Mouse (Mus musculus): ENCODE results near the gene F10. TPM values are rescaled to one million over a fixed set of nuclear protein-coding genes. Genes with fewer than 3 reads are reported as not detected.
A peak's percentile ranks its signal among the peaks of the same experiment; 100 is the strongest.
"Not testable (repeated sequence)": the region's sequence is repeated elsewhere in the genome, so short reads cannot be mapped to it uniquely, and the experiment has no call there.

The F10 gene
- polyA plus RNA-seq, 1 experiment from 2014 or later: 0.42 TPM

GRCm38 (mm10) chr8:13073255-13073654 is 36.1 kb downstream of the F10 start:
- Histone ChIP-seq H3K9ac (replicated peaks) (no peak overlapping the region), H3K4me3 (replicated peaks) (no peak overlapping the region), H3K9me3 (no peaks in the 10 kb centered on the region), H3K36me3 (peaks cover 60% of the 10 kb centered on the region), H3K27me3 (no peaks in the 10 kb centered on the region), H3K27ac (no peak overlapping the region), H3K4me1 (replicated peaks) (no peaks in the 10 kb centered on the region), H3K4me2 (replicated peaks) (no peak overlapping the region)
- ATAC-seq: no peak
- WGBS: 93% methylated on average over 11 of the region's 11 CpGs

DNA sequence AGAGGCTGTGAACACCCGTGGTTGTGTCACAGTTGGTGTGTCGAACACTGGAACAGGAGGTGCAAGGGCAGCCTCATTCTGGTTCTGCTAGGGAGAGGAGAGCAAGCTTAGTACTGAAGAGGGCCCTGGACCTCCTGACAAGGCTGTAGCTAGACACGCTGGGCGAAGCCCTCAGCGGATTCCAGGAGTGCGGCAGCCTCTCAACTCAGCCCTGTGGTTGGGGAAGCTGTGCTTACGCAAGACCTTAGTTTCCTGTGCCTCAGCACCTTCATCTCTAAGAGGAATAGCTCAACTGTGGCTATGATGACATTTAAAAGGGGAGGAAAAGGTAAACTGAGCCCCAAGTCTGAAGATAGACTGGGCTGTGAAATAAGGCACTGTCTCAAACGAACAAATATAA is 37.9 kb downstream of the F10 start:
- peaks cover 78% of the 10 kb centered on the region for H3K36me3 ChIP-seq

GRCm38 (mm10) chr8:13075579-13075978 is 38.5 kb downstream of the F10 start:
- not testable (repeated sequence) for H3K4me1 ChIP-seq (replicated peaks); ATAC-seq; H3K4me3 ChIP-seq (replicated peaks); H3K27ac ChIP-seq; H3K4me2 ChIP-seq (replicated peaks); H3K9ac ChIP-seq (replicated peaks); H3K27me3 ChIP-seq; H3K9me3 ChIP-seq
- peaks cover 83% of the 10 kb centered on the region for H3K36me3 ChIP-seq
- WGBS: 100% methylated on average over 1 of the region's 1 CpGs

More for the DNA sequence above, 37.9 kb downstream of the F10 start:
- no peaks in the 10 kb centered on the region for H3K27me3 ChIP-seq
- H3K4me3 ChIP-seq (replicated peaks): no peak overlapping the region
- no peaks in the 10 kb centered on the region for H3K4me1 ChIP-seq (replicated peaks)
- ATAC-seq: no peak
- no peak overlapping the region for H3K4me2 ChIP-seq (replicated peaks)
- H3K9me3 ChIP-seq: no peaks in the 10 kb centered on the region
- H3K9ac ChIP-seq (replicated peaks): no peak overlapping the region
- 96% methylated on average over 8 of the region's 8 CpGs for WGBS
- H3K27ac ChIP-seq: no peak overlapping the region

- no peaks in the 10 kb centered on the region for H3K27me3 ChIP-seq
- no peak overlapping the region for H3K4me3 ChIP-seq (replicated peaks)
- no peak overlapping the region for H3K4me2 ChIP-seq (replicated peaks)
- no peak overlapping the region for H3K9ac ChIP-seq (replicated peaks)
- H3K27ac ChIP-seq: no peak overlapping the region
- ATAC-seq: no peak
- H3K9me3 ChIP-seq: no peaks in the 10 kb centered on the region
- 87% methylated on average over 7 of the region's 7 CpGs for WGBS
- no peaks in the 10 kb centered on the region for H3K4me1 ChIP-seq (replicated peaks)
- peaks cover 99% of the 10 kb centered on the region for H3K36me3 ChIP-seq
Observed at GRCm38 (mm10) chr8:13077542-13077941, 40.4 kb downstream of the F10 start.

- ATAC-seq: peak; percentile 80
- Histone ChIP-seq H3K27me3 (no peaks in the 10 kb centered on the region), H3K4me3 (replicated peaks) (peak overlapping the region; percentile 97), H3K27ac (peak overlapping the region; percentile 94), H3K9ac (replicated peaks) (peak overlapping the region; percentile 93), H3K4me1 (replicated peaks) (peaks cover 28% of the 10 kb centered on the region), H3K4me2 (replicated peaks) (peak overlapping the region; percentile 86), H3K36me3 (peaks cover 19% of the 10 kb centered on the region), H3K9me3 (no peaks in the 10 kb centered on the region)
- under 1% methylated on average over 45 of the region's 45 CpGs for WGBS
Observed at GRCm38 (mm10) chr8:13104691-13105086, 67.6 kb downstream of the F10 start.

DNA sequence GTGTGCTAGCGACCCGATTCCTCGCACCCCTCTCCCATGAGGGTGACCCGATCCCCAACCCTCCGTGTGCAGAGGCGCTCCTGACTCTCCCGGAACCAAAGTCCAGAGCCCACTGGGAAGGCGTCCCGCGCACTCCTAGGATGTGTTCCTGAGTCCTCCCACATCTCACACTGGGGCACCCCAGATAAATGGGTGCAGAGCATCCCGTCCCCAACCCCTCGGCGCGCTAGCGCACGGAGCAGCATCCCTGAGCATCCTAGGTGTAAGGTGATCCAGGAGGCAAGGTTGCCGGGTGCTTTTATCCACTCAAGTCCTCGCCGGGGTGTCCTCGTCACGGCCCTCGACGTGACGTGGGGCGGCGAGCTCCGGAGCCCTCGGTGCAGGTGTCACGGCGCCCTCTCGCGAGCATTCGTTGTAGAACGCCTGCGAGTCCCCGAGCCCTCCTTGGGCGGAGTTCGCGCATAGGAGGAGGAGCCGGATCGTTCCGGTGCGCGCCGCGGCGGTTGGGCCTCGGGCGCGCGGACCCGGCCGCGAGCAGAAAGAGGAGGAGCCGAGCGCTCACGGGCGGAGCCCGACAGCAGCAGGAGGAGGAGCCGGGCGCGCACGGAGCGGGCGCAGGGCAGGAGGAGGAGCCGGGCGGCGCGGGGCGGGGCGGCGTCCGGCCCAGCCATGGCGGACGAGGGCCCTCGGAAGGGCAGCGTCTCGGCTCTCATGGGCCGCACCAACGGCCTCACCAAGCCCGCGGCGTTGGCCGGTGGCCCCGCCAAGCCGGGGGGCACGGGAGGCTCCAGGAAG is 68.2 kb downstream of the F10 start, which contains the start of the genes Pcid2 and Cul4a:
Gene Pcid2, minus strand, starts transcription at position 373 of the 795 bp plus-strand sequence.
Gene Cul4a, plus strand, starts transcription at position 535 of the 795 bp plus-strand sequence.
- Histone ChIP-seq H3K27ac (peak within 1 kb of the TSS; percentile 94), H3K27me3 (no peaks in the 10 kb centered on the region), H3K9ac (replicated peaks) (peak within 1 kb of the TSS; percentile 96), H3K4me2 (replicated peaks) (peak within 1 kb of the TSS; percentile 86), H3K9me3 (no peaks in the 10 kb centered on the region), H3K4me3 (replicated peaks) (peak within 1 kb of the TSS; percentile 97), H3K4me1 (replicated peaks) (peaks cover 30% of the 10 kb centered on the region), H3K36me3 (peaks cover 14% of the 10 kb centered on the region)
- WGBS: under 1% methylated on average over 74 of the region's 87 CpGs
- ATAC-seq: peak; percentile 94

DNA sequence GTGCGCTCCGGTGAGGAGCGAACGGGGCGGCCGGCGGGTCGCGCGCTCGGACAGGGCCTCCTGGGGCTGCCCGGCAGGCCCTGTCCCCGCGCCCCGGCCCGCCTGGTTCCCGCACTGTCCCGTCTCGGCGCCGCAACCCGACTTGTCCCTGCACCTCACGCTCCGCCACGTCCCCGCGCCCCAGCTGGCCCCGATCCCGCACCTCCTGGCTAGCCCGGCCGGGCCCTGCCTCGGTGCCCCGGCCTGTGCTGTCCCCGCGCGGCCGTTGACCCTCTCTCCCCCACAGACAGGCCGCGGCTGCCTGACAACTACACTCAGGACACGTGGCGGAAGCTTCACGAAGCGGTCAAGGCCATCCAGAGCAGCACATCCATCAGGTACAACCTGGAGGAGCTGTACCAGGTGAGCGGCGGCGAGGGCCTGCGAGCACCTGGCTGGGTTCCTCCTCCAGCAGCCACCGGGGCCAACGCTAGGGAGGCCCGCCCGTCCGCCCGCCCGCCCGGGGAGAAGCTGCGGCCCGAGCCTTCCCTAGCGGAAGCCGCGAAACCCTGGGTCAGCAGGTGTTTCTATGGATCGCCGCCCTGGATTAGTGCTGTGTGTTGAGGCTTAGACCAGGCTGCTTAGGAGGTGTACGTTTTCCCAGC is 68.9 kb downstream of the F10 start:
- under 1% methylated on average over 60 of the region's 63 CpGs for WGBS
- Histone ChIP-seq H3K9me3 (no peaks in the 10 kb centered on the region), H3K27me3 (no peaks in the 10 kb centered on the region), H3K4me2 (replicated peaks) (peak overlapping the region; percentile 86), H3K9ac (replicated peaks) (peak overlapping the region; percentile 96), H3K27ac (peak overlapping the region; percentile 94), H3K36me3 (peaks cover 12% of the 10 kb centered on the region; the same call in 1 of the 2 replicates), H3K4me3 (replicated peaks) (peak overlapping the region; percentile 97), H3K4me1 (replicated peaks) (peaks cover 35% of the 10 kb centered on the region)
- ATAC-seq: peak; percentile 68

Other genes with a start within 250 kb of the F10 start
- 130 and 141 TPM in 2 replicates for gene Mcf2l, start 163.5 kb upstream of the F10 start, polyA plus RNA-seq (2015; fragmentation: Nextera tagmentation; extraction: Ambion mirVana)
- gene F7, start 11.3 kb upstream of the F10 start, polyA plus RNA-seq (2015; fragmentation: Nextera tagmentation; extraction: Ambion mirVana): 0.17 TPM in 1 of 2 replicates, not detected in the other
- 1.00 and 1.2 TPM in 2 replicates for gene Proz, start 23.6 kb downstream of the F10 start, polyA plus RNA-seq (2015; fragmentation: Nextera tagmentation; extraction: Ambion mirVana)
- 49.2 and 50.0 TPM in 2 replicates for gene Pcid2, start 68.2 kb downstream of the F10 start, polyA plus RNA-seq (2015; fragmentation: Nextera tagmentation; extraction: Ambion mirVana)
- 69.6 and 76.1 TPM in 2 replicates for gene Cul4a, start 68.3 kb downstream of the F10 start, polyA plus RNA-seq (2015; fragmentation: Nextera tagmentation; extraction: Ambion mirVana)
- 223 and 242 TPM in 2 replicates for gene Lamp1, start 121.9 kb downstream of the F10 start, polyA plus RNA-seq (2015; fragmentation: Nextera tagmentation; extraction: Ambion mirVana)
- 15.0 and 17.9 TPM in 2 replicates for gene Grtp1, start 163.3 kb downstream of the F10 start, polyA plus RNA-seq (2015; fragmentation: Nextera tagmentation; extraction: Ambion mirVana)
- 0.23 TPM in 1 of 2 replicates, not detected in the other for gene Adprhl1, start 216.9 kb downstream of the F10 start, polyA plus RNA-seq (2015; fragmentation: Nextera tagmentation; extraction: Ambion mirVana)